Mouse (Mus musculus) frontal cortex, postnatal 14 days (tissue): ENCODE data around the gene Aamp.

Experiments used
- DNase-seq, 2 experiments: peaks; one replicate each; pipeline ENCODE4 v3.0.0; 2022; ENCODE audit warnings: low spot score in 2 of 2

The Aamp gene

DNA sequence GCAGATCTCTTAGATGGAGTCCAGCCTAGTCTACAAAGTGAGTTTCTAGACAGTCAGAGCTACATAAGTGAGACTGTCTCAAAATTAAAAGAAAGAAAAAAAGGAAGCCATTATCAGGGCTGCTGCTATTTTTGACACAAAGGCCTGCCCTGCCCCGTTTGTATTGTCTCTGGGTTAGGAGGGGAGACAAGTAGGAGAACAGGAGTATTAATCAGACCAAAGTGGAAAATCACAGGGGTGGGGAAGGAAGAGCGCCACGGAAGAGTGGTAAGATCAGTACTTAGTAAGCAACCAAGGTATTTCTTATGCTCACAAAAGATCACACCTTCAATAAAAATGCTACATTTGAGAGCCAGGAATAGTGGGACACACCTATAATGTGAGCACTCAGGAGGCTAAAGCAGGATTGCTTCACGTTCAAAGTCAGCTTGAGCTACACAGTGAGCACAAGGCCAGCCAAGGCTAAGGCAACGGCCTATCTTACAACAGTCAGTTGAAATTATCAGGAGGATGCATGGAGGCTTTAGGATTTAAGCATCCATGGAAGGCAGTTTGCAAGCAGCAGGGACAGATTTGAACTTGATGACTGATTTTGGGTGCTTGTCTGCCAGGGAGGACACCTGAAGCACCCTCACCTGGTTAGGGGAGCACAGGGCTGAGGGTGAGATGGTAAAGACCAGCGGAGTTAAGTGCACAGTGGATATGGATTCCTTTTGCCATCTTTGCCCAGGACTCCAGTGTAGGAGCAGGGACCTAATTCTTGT, 16.0 kb upstream of the Aamp start:
- no peak for DNase-seq

DNA sequence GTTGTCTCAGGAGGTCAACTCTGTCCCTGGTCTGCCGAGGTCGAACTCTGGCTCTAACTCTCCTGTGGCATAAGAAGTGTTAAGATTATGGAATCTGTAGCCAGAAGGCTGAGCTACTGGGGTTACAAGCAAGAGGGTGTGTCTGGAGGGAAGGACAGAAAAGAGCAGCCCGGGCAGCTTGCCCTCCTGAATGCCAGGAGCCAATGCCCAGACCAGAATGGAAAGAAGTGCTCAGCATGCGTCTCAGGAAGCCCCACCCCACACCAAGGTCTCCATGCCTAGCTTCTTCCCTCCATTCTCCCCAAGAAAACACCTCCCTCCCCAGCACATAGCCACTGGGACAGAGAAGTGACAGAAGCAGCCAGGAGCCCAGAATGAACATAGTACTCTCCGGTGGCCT, 14.5 kb upstream of the Aamp start:
- no peak for DNase-seq

DNA sequence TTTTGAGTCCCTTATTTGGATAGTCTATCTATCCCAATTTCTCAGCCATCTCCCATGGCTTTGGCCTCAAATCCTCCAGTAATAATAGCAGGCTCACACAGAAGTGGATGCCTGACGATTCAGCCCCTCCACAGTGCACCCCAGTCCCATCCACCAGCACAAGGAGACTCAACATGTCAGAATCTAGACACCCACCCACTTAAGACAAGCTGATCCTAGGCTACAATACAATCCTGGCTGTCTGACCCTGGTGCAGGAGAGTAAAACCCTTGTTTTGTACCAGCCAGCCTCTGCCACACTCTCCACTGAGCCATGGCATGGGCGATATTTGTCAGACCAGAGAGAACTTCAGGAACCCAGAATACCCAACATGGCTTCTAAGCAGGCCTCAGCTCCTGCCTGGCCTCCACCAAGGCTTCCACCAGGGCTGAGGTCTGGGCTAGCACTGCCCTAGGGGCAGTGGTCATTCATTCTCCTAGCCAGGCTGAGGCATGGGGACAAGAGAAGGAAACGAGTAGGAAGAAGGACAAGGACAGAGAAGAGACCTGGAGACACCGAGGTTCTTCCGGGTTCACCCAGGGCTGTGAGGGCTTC, 13.7 kb upstream of the Aamp start:
- DNase-seq, result no peak

DNA sequence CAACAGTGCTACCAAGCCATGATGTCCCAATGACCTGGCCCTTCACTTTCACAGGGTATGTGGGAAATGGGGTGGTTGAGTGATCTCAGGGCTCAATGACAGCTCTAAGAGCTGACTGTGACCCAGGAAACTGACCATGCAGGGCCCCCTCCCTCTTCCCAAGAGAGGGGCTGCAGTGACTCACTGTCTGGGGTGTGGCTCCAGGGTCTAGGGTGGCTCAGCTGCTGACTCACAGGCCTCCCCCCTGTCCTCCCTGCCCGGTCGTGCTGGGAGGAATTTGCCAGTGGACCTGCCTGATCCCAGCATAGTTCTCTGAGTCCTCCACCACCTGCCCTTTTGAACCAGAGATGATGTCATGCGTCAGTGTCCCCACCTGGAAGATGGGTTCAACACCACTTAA, 12.7 kb upstream of the Aamp start:
- no peak for DNase-seq

DNA sequence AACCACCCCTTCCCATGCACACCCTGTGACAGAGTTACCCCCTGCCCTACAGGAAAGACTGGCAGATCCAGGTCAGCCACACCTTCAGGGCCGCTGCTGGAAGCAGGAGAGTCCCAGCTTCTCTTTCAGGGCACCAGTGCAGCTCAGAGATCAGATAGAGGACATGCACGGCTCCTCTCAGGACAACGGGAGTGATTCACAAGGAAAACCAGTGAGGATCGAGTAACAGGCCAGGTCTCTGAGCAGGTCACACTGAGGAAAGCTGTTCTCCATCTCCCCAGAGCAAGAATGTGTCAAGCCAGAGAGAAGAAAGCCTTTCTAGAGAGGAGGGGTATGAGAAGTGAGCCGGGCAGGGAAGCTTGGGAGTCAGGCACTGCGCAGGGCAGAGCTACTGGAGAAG, 11.9 kb upstream of the Aamp start:
- no peak for DNase-seq

DNA sequence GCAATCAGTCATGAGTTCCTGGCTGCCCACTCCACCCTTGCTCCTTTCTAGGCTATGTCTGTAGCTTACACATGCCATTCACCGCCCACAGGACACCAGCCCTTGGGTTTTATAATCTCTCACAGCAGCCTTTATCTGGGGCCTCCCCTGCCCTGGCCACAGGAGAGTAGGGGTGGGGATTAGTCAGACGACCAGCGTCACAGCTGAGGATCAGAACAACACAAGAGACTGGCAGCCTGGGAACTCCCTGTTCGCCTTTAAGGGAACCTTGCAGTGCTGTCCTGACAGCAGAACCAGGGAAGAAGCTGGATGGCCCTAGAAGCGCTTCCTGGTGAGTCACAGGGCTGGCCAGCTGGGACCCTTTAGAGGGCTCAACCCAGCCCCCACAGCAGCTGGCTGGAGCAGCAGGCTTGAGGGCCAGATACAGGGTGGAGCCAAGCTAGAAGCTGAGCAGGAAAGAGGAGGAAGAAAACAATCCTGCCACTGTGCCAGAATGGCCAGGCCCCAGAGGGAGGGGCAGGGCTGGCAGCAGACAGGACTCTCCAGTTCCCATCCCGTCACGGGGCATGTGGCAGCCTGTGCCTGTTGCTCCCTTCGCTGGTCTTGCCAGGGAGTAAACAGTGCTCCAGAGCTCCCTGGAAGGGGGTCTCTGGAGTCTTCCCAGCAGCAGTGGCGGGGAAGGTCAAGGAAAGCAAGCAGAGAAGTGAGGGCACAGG, 11.1 kb upstream of the Aamp start:
- DNase-seq, result peak; percentile 63 to 85

DNA sequence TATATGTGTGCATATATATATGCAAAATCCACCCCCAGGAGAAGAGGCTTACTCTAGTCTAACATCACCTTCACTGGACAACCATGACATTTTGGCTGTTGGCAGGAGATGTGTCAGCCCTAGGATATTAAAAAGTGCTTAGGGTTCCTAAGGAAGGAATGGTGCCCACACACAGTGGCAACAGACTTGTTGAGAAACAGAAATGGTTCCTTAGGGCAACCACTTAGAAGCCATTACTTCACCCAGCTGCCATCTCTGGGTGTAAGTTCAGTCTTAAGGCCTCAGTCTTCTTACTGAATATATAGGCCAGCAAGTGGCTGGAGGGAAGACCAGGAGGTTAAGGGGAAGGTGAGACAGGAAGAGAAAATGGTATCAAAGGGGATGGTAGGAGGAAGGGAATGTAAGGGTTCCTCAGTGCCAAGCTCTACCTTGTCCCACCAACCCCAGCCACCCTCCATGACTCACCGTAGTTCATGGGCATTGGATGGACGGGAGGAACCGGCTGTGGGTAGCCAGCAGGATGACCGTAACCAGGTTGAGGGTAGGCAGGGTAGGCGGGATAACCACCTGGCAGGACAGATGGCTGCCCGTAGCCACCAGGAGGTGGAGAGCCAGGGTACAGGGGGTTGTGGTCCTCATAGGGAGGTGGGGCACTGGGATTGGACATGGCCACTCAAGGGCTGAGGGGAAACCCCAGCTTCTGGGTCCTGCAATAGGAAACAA, 10.4 kb upstream of the Aamp start:
- DNase-seq, result no peak

DNA sequence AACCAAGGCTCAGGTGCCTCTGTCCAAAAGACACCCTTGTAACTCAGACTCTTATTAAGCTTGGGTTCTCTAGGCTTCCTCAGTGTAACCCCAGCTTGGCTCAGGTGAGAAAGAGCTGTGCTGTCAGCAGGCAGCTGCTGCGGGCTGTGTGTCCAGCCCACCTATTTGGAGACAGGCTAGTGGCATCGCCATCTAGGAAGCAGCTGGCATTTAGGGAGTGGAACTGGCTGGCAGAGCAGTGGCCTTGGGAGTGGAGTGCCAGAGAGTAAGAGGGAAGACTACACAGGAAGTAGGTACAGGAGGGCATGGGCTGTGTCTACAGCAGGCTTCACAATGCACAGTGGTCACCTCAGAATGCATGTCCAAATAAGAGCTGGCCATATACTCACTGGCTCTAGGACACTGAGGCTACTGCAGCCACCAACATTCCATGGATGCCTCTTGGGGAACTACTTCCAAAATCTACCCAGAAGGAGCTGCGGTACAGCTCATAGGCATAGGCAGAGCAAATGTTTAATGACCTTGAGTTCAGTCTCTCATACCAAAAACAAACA, 9.6 kb upstream of the Aamp start:
- DNase-seq, result no peak

DNA sequence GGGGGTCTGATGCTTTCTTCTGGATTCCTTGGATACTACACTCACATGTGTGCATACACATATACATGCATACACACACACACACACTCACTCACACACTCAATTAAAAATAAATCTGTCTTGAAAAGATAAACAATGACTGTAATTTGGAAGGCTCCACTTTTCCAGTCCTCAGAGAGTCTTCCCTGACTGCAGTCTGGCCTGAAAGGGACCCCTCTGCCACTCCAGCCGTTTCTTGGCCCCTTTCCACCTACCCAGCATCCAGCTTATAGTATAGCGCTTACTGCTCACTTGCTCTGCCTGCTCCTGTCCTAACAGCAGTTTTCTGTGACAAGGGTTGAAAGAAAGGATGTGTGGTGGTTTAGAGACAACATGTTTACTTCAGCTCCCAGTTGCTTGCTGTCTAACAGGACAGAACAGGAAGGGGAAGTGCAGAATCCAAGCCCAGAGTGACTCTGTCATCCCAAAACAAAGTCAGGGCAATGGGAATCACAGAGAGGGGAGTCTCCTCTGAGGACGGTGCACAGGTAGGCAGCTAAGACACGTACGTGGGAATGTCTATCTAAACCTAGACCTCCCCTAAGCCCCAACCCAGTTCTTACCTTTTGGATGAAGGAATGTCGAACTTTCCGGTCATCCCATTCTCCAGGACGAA, 8.9 kb upstream of the Aamp start:
- DNase-seq, result no peak

DNA sequence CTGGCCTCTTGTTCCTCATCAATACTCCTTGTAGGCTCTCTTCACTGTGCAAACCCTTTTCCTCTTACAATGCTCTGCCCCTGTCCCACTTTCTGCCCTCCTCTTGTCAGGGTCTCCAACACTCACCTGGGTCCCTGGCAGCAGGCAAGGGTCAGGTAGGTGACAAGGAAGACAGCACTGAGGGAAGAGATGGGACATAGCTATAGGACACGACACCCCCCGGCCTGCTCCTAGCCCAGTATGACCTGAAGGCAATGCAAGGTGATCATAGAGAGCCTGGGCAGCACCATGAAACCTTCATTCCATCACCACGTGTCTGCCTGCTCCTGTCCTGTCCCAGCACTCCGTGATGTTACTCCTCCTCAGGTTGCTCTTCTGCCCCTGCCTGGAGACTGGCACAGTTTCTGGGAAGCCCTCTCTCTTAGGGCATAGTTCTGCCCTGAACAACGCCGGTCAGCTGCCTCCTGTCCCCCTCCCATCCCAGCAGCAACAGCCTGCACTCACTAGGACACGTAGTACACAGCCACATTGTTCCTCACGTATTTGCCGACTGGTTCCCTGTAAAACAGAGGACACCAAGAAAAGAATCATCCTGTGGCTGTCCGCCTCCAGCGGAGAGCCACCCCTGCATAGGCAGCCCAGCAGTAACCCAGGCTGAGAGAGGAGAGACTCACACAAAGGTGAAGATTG, 7.9 kb upstream of the Aamp start:
- no peak for DNase-seq

DNA sequence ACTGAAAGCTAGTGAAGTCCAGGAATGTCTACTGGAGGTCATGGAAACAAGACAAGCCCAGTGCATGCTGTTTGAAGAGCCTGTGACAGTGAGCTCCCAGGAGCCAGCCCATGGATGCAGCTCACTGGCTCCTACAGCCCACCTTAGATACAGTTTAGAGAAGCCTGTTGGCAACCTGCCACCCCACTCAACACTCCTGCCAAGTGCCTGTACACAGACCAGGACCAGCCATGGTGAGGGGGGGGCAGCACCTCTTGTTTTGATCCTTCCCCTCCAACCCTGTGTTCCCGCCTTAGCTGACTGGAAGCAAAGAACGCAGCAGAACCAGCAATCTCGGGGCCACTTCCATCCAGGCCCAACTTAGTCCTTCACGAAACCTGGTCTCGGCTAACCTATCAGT, 5.6 kb upstream of the Aamp start:
- no peak for DNase-seq

DNA sequence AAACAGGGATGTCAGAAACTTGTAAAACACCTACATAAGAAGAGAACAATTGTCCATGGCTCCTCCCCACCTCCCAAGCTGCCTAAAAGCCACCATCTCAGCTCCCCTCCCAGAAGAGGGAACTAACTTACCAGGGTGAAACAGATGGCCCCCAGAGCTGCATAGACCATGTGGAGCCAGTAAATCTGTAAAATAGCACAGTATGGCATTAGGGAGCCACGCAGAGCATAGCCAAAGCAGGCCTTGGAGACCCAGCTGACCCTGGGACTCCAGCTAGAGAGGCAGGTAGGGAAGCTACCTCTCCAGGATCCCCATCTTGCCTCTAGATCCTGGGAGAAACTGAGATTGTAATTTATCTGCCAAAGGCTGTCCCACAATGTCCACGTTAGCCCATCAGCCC, 5.2 kb upstream of the Aamp start:
- no peak for DNase-seq

DNA sequence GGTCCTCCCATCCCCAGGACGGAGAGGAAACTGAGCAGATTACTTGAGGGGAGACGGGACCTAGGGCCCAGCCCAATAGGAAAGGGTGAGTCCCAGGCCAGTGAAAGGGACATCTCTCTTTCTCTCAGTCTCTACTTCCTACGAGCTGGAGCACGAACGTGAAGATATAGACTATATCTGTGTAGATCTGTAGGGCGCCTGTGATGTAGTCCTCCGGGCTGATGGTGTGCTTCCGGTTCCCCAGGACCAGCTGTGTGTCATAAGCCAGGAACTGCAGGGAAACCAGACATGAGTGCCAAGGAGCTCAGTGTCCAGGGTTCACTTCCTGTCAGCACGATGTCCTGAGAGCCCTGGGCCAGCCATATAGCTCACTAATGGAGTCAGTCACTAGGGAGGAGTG, 4.7 kb upstream of the Aamp start:
- DNase-seq, result no peak

DNA sequence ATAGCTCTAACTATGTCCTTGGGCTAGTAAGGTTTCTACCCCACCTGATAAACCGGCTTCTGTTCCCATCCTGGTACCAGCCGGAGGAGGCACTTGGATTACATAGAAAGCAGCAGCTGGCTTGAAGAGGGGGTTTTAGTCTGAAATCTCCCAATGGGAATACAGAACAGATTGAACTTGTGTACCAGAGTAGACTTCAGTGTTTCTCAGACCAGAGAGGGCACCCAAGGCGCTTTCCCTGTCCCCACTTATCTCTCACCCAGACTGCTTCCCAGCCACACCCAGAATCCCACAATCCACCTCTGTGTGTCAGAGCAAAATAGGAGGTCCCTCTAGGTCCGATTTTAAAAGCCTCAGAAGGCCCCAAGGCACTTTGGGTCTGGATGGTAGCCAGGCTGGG, 3.8 kb upstream of the Aamp start:
- no peak for DNase-seq

DNA sequence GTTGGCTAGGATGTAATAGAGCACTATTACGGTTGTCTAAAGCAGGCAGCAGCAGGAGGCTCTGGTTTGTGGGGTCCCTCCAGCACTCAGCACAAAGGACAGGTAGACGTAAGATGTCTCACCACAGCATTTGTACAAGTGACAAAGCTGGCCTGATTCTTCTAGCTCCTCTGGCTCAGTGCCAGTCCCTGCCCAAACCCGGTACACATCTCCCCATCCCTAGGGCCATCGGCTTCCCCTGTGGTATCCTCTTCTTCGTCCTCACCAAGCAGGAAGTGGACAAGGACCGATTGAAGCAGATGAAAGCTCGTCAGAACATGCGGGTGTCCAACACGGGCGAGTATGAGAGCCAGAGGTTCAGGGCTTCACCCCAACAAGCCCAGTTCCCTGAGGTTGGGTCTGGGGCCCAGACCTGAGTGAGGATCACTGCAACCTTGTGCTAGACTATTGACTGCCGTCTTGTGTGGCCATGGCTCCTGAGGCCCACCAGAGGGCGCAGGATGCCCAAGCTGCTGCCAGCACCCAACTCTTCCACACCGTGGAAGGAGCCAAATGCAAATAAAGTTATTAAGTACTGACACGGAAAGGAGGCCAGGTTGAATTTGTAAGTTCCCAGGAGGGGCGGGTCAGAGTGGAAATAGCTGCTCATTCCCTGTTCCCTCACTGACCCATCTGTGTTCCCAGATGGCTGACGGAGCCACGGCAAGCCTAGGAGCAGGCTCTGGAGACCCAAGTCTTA, 2.5 kb upstream of the Aamp start:
- DNase-seq, result peak in 1 of 2 experiments; percentile 21

DNA sequence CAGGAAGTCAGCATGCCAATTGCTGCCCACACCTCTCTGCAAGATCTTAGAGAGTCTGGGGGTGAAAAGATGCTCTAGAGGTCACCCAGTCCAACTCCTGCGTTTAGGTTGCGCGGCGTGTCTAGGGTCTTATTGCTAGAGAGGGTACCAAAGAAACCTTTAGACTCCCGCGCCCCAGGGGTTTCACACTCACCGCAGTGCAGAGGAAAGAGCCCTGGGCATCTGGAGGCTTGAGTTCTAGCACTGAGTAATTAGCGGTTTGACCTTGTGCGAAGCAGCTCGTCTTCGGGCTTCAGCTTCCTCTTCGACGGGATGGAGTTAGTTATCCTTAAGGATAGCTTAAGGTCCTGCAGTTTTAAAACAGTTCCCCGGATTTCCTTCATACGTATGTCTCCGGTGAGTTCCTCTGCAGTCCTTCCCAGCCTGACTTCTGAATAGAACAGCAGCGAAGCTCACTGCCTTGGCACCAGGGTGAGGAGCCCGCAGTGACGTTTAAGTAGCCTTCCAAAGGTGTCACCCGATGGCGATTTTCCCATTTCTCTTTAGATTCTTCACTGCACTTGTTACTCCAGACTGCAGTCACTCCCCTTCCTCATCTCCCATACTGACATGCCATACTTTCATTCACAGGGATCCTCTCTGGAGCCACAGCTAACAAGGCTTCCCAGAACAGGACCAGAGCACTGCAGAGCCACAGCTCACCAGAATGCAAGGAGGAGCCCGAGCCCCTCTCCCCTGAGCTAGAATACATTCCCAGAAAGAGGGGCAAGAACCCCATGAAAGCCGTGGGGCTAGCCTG, 873 bp upstream of the Aamp start:
- DNase-seq, result no peak

DNA sequence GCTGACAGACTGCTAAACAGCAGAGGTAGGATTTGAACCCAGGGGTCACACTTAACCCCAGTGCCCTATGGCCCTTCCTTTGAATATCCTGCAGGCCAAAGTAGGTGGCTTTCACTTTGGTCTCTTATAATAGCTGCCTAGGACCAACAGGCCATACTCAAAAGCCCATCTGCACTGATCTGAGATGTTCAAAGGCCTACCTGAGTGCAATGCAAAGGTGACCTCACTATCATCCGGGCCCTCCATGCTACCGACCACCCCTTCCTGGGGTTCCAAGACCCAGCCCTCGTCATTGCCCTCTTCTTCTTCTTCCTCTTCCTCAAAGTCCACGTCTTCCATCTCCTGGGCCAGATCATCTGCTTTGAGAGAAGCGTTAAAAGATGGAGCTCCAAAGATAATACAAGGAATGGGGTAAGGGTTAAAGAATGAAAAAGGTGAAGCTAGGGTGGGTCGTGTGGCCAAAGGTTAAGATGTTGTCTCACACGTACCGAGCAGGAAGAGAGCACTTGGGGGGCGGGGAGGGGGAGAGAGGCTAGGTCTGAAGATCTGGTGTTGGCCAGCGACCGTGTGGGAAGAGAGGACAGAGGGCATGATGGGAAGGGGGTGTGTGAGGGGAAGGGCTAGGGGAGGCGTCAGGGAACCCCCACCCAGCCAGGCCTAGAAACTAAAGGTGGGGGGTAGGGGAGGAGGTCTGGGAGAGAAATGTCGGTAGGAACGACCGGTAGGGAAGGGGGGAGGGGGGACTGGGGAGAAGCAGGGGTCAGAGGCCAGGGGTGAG, 663 bp downstream of the Aamp start:
- peak in 1 of 2 experiments; percentile 28 for DNase-seq

DNA sequence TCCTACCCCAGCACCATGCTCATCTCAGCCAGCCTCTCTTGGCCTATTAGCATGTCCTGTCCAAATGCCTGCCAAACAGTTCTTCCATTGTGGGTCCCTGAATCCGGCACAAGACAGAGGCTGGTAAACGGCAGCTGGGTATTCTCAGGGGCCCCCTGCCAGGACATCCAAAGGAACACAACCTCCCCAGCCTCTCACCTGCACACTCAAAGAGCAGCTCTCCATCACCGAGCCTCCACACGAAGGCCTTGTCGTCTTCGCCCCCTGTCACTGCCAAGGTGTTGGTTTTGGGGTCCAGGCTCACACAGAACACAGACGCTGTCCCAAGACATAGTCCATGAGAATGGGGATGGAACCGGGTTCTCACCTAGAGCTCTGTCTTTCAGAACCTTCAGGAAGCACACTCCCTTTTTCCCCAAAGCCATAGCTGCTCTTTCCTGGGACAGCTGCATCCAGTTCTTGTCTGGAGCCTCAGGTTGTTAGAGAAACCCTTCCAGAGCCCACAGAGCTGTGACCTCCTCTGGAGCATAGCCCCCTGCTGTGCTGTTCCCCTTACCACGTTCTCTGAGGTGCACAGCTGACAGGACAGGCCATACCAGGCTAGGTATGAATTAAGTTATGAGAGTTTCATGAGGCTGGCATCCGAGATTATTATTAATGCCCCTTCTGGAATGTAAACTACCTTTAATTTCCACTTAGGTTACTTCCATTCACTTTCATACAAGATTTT, 1.5 kb downstream of the Aamp start:
- DNase-seq, result no peak
